Mouse (Mus musculus) hindbrain, embryonic 12.5 days (tissue): ENCODE results near the gene Vtn. TPM values are rescaled to one million over a fixed set of nuclear protein-coding genes. Genes with fewer than 3 reads are reported as not detected.

Source experiments
- ATAC-seq: fragments of 200-750 bp; cut with Nextera tagmentation; 2 replicates; pipeline ENCODE4 v1.8.0; 2017; ENCODE audit warnings: moderate TSS enrichment; ENCODE audit not compliant: low FRiP score
- H3K27ac ChIP-seq: fragments of 300-500 bp; sonication (generic); 2 replicates; pipeline ENCODE4 v1.5.1; 2016; ENCODE audit warnings: mild to moderate bottlenecking
- H3K27me3 ChIP-seq: fragments of 300-500 bp; sonication (generic); 2 replicates; pipeline ENCODE4 v1.6.1; 2016; ENCODE audit warnings: mild to moderate bottlenecking
- H3K36me3 ChIP-seq: fragments of 300-500 bp; sonication (generic); 2 replicates; pipeline ENCODE4 v1.6.1; 2016; ENCODE audit warnings: mild to moderate bottlenecking
- H3K4me1 ChIP-seq: fragments of 300-500 bp; sonication (generic); 2 replicates; pipeline ENCODE4 v1.6.1; 2016
- H3K4me2 ChIP-seq: fragments of 300-500 bp; sonication (generic); replicated peaks from 2 replicates; pipeline ENCODE4 v1.6.1; 2016; ENCODE audit warnings: mild to moderate bottlenecking
- H3K4me3 ChIP-seq: fragments of 300-500 bp; sonication (generic); 2 replicates; pipeline ENCODE4 v1.5.1; 2016; ENCODE audit warnings: mild to moderate bottlenecking
- H3K9ac ChIP-seq: fragments of 300-500 bp; sonication (generic); 2 replicates; pipeline ENCODE4 v1.6.1; 2016; ENCODE audit warnings: mild to moderate bottlenecking, moderate library complexity
- H3K9me3 ChIP-seq: fragments of 300-500 bp; sonication (generic); replicated peaks from 2 replicates; pipeline ENCODE4 v1.6.1; 2016; ENCODE audit warnings: mild to moderate bottlenecking
- whole genome bisulfite sequencing: fragments of 180-500 bp; shearing (Covaris S2); methylation state at CpG from one replicate; pipeline ENCODE4 v1.1.7; 2016; 5-methylcytosine and 5-hydroxymethylcytosine counted together
- polyA plus RNA-seq: library from polyadenylated mRNA; unstranded; fragments of >200 nt; fragmentation: Nextera tagmentation; extraction: Ambion mirVana; gene quantifications from 2 replicates; pipeline ENCODE4 v1.2.1, GENCODE M21; 2016

Gene Vtn
- polyA plus RNA-seq, 1 experiment from 2014 or later = 156 TPM

DNA sequence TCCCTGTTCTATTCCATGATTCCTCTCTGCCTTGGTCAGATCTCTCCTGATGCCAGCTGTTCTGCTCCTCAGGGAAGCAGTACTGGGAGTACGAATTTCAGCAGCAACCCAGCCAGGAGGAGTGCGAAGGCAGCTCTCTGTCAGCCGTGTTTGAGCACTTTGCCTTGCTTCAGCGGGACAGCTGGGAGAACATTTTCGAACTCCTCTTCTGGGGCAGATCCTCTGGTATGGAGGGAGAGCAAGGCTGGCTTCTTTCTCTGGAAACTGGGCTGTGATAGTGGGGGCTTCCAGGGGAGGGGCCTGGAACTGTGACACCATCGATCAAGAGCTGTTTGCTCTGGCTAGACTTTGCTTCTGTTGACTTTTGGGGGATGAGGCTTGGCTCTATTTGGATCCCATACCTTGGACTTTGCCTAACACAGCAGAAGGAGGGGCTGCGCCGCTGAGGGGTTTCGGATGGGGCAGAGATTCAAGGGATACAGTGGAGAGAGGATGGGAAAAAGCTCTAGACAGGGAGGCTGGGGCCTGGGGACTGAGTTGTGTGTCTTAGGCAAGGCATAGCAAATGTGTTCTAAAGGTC, 1.8 kb downstream of the Vtn start:
- H3K4me3 ChIP-seq = no peak overlapping the region
- 0 out of 2 replicates have a peak overlapping the region, but pooled peaks have one; percentile 4 for H3K9ac ChIP-seq
- H3K4me2 ChIP-seq = peak overlapping the region; percentile 3; the same call in 1 of the 2 replicates
- no peaks in the 10 kb centered on the region for H3K9me3 ChIP-seq
- no peak for ATAC-seq
- peaks cover 28% of the 10 kb centered on the region for H3K27me3 ChIP-seq
- H3K27ac ChIP-seq = no peak overlapping the region
- 78% methylated on average over 9 of the region's 9 CpGs for WGBS
- H3K4me1 ChIP-seq = peaks cover 20% of the 10 kb centered on the region
- H3K36me3 ChIP-seq = no peaks in the 10 kb centered on the region

DNA sequence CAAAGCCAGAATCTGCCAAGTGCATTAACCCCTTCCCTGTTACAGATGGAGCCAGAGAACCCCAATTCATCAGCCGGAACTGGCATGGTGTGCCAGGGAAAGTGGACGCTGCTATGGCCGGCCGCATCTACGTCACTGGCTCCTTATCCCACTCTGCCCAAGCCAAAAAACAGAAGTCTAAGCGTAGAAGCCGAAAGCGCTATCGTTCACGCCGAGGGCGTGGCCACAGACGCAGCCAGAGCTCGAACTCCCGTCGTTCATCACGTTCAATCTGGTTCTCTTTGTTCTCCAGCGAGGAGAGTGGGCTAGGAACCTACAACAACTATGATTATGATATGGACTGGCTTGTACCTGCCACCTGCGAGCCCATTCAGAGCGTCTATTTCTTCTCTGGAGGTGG, 2.6 kb downstream of the Vtn start:
- Histone ChIP-seq H3K9me3 (no peaks in the 10 kb centered on the region), H3K4me2 (no peak overlapping the region), H3K4me1 (peaks cover 12% of the 10 kb centered on the region), H3K27me3 (peaks cover 22% of the 10 kb centered on the region), H3K4me3 (no peak overlapping the region), H3K36me3 (peaks cover 6% of the 10 kb centered on the region), H3K9ac (no peak overlapping the region), H3K27ac (no peak overlapping the region)
- ATAC-seq = no peak
- WGBS = 76% methylated on average over 20 of the region's 20 CpGs

DNA sequence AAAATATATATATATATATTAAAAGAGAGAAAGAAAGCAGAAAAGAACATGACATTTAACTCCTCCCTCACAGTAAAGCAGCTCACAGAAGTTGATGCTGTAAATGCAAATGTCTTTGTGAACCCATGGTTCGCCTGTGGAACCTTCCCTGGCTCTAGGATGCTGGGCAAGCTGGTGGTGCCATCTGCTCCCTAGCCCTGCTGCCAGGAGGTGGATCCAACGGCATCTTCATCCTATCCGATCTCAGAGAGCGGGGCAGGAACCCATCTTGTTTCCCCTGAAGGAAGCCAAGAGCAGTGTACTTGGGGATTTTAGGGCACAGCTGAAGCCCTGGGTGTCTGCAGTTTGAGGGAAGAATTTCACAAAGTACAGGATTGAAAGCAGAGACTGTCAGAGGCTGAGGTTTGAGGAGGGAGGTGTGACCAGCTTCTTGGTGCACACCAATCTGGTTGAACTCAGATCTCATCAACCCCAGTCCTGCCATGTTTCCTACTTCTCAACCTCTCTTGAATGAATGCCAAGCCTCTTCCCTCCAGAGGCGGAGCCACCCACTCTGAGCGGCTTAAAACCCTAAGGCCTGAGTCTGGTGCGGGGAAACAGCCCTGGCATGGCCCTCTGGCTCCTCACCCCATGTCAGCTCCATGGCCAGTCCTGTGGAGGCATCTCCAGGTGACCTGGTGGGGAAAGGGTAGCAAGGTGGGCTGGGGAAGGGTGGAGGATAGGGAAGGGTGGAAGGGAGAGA, 4.2 kb downstream of the Vtn start, which contains the start of gene Sebox:
Gene Sebox, plus strand, starts transcription at position 539 of the 742 bp plus-strand sequence.
- Histone ChIP-seq H3K9me3 (no peaks in the 10 kb centered on the region), H3K27me3 (peaks cover 22% of the 10 kb centered on the region), H3K4me3 (no peak within 1 kb of the TSS), H3K27ac (no peak within 1 kb of the TSS), H3K4me2 (no peak within 1 kb of the TSS), H3K4me1 (peaks cover 4% of the 10 kb centered on the region), H3K9ac (no peak within 1 kb of the TSS), H3K36me3 (peaks cover 21% of the 10 kb centered on the region)
- no peak for ATAC-seq
- WGBS = 71% methylated on average over 7 of the region's 7 CpGs

DNA sequence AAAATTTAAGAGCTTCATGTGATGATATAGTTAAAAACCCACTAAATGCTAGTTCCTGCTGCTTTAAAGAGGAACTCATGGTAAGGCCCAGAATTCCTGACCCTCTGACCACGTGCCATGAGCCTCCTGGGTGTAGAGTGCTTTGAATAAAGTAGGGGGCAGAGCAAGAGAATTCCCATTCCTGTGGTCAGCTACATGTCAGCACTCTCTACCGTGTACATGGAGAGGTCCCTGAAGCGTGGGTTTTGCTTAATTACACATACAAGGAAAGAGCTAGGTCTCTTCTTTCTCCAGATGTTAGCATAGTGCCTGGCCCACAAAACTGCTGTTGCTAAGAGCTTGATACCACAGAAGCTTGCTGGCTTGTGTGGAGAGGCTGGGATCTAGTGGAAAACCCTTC, 6.5 kb downstream of the Vtn start:
- peaks cover 31% of the 10 kb centered on the region for H3K36me3 ChIP-seq
- no peak overlapping the region for H3K9ac ChIP-seq
- H3K9me3 ChIP-seq = no peaks in the 10 kb centered on the region
- H3K4me2 ChIP-seq = no peak overlapping the region
- no peak overlapping the region for H3K4me3 ChIP-seq
- H3K4me1 ChIP-seq = no peaks in the 10 kb centered on the region
- no peak overlapping the region for H3K27ac ChIP-seq
- H3K27me3 ChIP-seq = peaks cover 7% of the 10 kb centered on the region; the same call in 1 of the 2 replicates
- WGBS = 85% methylated on average over 3 of the region's 3 CpGs
- ATAC-seq = no peak

DNA sequence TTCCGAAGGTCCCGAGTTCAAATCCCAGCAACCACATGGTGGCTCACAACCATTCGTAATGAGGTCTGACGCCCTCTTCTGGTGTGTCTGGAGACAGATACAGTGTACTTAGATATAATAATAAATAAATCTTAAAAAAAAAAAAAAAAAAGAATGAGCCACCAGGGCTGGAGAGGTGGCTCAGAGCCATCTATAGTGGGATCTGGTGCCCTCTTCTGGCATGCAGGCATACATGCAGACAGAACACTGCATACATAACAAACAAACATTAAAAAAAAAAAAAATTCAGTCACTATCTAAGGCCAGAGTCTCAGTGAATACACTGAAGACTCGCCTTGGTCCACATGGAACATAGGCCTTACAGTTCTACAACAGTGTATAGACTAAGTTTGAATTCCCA, 10.3 kb downstream of the Vtn start:
- Histone ChIP-seq H3K27ac (no peak overlapping the region), H3K36me3 (peaks cover 31% of the 10 kb centered on the region), H3K4me2 (no peak overlapping the region), H3K27me3 (no peaks in the 10 kb centered on the region), H3K9ac (no peak overlapping the region), H3K9me3 (no peaks in the 10 kb centered on the region), H3K4me3 (no peak overlapping the region), H3K4me1 (peaks cover 19% of the 10 kb centered on the region)
- ATAC-seq = no peak
- 84% methylated on average over 5 of the region's 5 CpGs for WGBS

DNA sequence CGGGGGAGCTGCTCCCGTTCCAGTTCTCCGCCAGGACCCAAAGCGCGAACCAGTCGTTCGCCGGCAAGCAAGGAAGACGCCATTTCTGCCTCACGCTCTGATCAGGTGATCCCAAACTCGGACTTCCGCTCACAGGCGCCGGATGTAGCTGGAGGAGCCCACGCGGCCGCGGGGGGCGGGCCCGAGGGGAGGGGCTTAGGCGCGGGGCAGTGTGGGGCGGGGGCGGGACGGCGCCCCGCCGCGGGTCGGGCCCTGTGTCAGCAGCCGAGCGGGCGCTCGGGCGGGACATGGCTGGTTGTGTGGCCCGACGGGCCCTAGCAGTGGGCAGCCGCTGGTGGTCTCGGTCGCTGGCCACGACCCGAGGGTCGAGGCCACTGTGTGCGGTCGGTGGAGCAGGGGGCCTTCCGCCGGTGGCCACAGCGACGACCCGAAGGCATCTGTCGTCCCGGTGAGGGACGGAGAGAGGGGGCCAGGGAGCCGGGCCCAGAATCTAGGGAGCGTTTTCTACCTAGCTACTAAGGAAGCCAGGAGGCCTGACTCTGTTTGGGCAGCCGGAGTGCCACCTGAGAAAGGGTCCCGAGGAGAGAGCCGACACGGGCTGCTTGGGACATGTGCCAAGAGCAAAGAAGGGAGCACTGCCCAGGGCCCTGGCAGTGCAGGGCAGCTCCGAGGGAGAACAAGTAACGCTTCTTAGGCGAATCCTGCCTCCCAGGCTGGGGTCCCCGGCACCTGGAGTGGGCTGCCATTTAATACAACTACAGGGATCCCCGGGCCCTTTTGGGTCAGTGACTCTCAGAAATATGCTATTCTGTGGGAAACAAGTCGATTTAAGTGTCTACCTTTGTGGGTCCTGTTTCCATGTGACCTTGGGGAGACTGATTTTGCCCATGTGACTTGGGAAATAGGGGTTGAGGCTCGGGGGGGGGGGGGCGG, 13.4 kb downstream of the Vtn start, which contains the start of the genes Tmem199 and Poldip2:
Gene Tmem199, minus strand, starts transcription at position 148 of the 933 bp plus-strand sequence.
Gene Poldip2, plus strand, starts transcription at position 169 of the 933 bp plus-strand sequence.
- H3K4me1 ChIP-seq = peaks cover 19% of the 10 kb centered on the region
- H3K4me3 ChIP-seq = peak within 1 kb of the TSS; percentile 75
- no peaks in the 10 kb centered on the region for H3K27me3 ChIP-seq
- H3K36me3 ChIP-seq = peaks cover 44% of the 10 kb centered on the region
- peak; percentile 95 for ATAC-seq
- under 1% methylated on average over 67 of the region's 67 CpGs for WGBS
- no peaks in the 10 kb centered on the region for H3K9me3 ChIP-seq
- H3K27ac ChIP-seq = peak within 1 kb of the TSS; percentile 81
- H3K4me2 ChIP-seq = peak within 1 kb of the TSS; percentile 85
- peak within 1 kb of the TSS; percentile 94 for H3K9ac ChIP-seq

DNA sequence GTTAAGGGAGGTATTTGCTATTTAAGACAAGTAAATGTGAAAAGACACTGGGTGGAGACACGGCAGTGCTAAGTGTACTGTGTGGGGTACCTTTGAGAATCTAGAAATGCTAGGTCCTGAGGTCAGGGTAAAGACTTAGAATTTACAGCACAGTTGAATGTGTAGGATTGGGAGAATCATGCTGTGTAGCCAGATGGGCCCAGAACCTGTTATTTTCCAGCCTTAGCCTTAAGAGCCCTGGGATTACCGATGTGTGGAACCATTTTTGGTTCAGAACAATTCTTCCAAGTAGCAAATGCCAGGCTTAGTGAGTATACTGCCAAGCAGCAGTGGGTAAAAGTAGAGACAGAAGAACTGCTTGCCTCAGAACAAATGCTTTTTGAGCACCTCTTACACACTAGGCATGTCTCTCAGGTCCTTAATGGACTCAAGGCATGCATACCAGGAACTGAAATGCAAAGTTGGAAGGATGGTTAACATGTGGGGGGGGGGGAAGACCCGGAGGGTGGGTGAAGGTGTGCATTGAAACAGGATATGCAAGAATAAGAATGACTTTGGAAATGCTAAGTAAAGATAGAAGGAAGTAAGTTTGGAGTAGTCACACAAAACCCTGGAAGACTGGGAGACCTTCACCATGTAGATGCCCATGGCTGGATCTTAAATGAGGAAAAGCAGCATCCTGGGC, 14.4 kb downstream of the Vtn start:
- no peak overlapping the region for H3K27ac ChIP-seq
- H3K9ac ChIP-seq = 0 out of 2 replicates have a peak overlapping the region, but pooled peaks have one; percentile 94
- peaks cover 19% of the 10 kb centered on the region for H3K4me1 ChIP-seq
- H3K4me3 ChIP-seq = peak overlapping the region; percentile 75
- H3K9me3 ChIP-seq = no peaks in the 10 kb centered on the region
- peak overlapping the region; percentile 85 for H3K4me2 ChIP-seq
- WGBS = 82% methylated on average over 3 of the region's 3 CpGs
- ATAC-seq = no peak
- H3K36me3 ChIP-seq = peaks cover 43% of the 10 kb centered on the region
- H3K27me3 ChIP-seq = no peaks in the 10 kb centered on the region

DNA sequence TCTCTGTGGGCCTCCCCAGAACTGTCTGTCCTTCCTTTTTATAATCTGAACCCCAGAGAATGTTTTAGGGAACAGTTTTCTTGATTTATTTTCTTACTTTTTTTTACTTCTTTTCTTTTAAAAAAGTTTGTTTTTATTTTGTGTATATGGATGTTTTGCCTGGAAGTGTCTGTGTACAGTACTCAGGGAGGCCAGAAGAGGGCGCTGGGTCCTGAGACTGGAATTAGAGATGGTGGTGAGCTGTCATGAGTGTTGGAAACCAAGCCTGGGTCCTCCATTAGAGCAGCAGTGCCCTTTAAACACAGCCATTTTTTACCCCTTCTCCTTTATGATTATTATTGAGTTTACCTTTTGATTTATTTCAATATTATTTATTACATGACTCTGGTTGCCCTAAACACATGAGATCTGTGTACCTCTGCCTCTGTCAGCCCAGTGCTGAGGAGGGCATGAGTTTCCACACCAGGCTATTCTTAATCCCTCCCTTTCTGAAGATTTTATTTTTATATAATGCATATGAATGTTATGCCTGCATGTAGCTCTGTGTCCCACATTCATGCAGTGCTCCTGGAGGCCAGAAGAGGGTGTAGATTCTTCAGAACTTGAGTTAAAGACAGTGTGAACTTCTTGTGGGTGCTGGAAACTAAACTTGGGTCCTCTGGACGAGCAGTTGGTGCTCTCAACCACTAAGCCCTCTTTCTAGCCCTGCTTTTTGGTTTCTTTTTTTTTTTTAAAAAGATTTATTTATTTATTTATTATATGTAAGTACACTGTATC, 16.8 kb downstream of the Vtn start:
- Histone ChIP-seq H3K27ac (no peak overlapping the region), H3K9me3 (no peaks in the 10 kb centered on the region), H3K9ac (no peak overlapping the region), H3K27me3 (no peaks in the 10 kb centered on the region), H3K4me2 (no peak overlapping the region), H3K4me3 (no peak overlapping the region), H3K36me3 (peaks cover 57% of the 10 kb centered on the region), H3K4me1 (peaks cover 19% of the 10 kb centered on the region)
- WGBS = 64% methylated on average over 2 of the region's 2 CpGs
- ATAC-seq = no peak

DNA sequence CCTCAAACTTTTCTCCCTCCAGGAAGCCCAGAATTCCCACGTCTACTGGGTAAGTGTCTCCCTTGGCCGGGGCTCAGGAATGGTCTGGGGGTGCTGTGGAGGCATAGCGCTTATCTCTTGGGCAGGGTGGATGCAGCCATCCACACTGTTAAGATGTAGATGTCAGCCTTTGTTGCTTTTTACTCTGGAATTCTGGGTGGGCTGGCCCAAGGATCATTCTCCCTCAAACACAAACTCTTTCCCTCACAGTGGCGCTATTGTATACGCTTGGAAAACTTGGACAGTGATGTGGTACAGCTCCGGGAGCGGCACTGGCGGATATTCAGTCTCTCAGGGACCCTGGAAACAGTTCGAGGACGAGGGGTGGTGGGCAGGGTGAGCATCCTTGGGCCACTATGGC, 20.0 kb downstream of the Vtn start:
- peaks cover 89% of the 10 kb centered on the region for H3K36me3 ChIP-seq
- H3K9me3 ChIP-seq = no peaks in the 10 kb centered on the region
- H3K27me3 ChIP-seq = no peaks in the 10 kb centered on the region
- WGBS = 89% methylated on average over 10 of the region's 10 CpGs
- no peak for ATAC-seq
- no peaks in the 10 kb centered on the region for H3K4me1 ChIP-seq
- H3K9ac ChIP-seq = no peak overlapping the region
- H3K4me3 ChIP-seq = no peak overlapping the region
- no peak overlapping the region for H3K27ac ChIP-seq
- H3K4me2 ChIP-seq = no peak overlapping the region

DNA sequence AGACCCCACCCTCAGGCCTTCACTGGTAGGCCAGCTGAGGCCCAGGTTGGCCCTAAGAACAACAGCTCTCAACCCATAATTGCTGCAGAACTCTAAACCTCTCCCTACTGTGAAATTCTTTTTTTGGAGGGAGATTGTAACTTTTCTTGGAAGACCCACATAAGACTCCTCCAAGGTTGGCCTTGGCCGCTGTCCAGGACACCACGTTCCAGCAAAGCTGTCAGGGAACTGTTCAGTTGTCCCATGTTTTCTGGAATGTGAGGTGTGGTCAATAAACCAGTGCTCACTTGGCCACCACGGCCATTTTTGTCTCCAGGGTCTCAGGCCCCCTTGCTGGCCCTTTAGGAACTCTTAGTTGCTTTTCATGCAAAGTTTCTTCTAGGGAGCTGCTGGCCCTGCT, 23.0 kb downstream of the Vtn start:
- Histone ChIP-seq H3K27me3 (no peaks in the 10 kb centered on the region), H3K4me3 (no peak overlapping the region), H3K4me2 (no peak overlapping the region), H3K36me3 (peaks cover 93% of the 10 kb centered on the region), H3K27ac (no peak overlapping the region), H3K4me1 (no peaks in the 10 kb centered on the region), H3K9ac (no peak overlapping the region), H3K9me3 (no peaks in the 10 kb centered on the region)
- no peak for ATAC-seq
- WGBS = 93% methylated on average over 3 of the region's 3 CpGs

DNA sequence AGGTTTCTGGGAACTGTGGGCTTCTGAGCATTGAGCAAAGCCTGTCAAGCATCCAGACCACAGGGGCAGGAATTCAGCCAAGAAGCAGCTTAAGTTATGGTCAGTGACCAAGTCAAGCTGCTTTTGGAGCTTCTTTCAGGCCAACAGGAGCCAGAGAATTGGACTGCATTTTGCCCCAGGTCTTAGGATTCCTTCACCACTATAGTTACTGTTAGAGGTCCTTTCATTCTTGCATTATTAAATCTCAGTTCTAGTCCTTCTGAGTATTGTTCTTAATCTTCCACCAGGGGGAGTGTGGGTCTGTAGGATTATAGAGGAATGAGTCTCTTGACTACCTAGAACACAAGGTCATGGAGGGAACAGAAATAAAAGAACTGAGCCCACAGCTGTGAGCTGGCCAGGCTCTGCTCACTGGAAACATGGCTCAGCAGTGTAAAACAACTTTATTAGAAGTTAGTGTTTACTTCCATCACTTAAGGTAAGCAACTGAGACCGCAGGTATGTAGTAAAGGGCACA, 23.6 kb downstream of the Vtn start:
- Histone ChIP-seq H3K36me3 (peaks cover 98% of the 10 kb centered on the region), H3K4me3 (no peak overlapping the region), H3K27me3 (no peaks in the 10 kb centered on the region), H3K9me3 (no peaks in the 10 kb centered on the region), H3K4me2 (no peak overlapping the region), H3K4me1 (no peaks in the 10 kb centered on the region), H3K27ac (no peak overlapping the region), H3K9ac (no peak overlapping the region)
- no peak for ATAC-seq
- WGBS = 88% methylated on average over 1 of the region's 1 CpGs
